Mouse (Mus musculus) CD8-positive naive resting alpha-beta T cell, adult 2 months (primary cell): Measurements from ENCODE around the gene 4930412O13Rik.

Source experiments
- DNase-seq, 2 experiments: peaks; one replicate each; pipeline ENCODE4 v3.0.0; 2022; ENCODE audit warnings: low read depth in 2 of 2, low spot score in 2 of 2

4930412O13Rik gene

DNA sequence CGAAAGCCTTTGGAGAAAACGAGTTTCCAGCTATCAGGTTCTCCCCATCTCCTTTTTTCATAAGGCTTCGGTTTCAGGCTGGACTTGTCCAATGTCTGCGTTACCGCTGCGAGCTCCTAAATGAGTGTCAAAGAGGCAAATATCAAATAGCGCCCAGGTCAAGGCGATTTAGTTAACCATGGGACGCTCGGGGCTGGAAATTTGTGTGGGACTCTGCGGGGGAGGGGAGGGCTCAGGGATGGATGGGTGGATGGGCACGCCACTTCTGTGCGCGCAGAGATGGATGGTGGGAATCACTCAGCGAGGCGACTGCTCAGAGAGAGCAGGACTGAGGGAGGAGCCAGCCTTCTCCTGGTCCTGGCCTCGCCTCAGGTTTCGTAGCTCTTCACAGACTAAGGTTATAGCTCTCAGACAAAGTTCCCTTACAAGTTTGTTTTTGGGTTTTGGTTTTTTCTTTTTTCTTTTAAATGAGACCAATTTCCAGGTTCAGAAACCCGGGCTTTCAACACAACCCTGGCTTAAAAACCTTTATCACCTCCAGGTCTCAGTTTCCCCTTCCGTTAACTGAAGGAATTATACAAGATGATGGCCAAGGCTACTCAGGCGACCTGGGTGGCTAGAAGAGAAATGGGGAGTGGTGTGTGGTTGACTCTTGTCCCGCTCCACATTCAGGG lies 15.2 kb downstream of the 4930412O13Rik start:
- DNase-seq = no peak

GRCm38 (mm10) chr2:9897846-9898245 lies 16.8 kb downstream of the 4930412O13Rik start:
- DNase-seq = no peak

GRCm38 (mm10) chr2:9903854-9904560 lies 23.0 kb downstream of the 4930412O13Rik start:
- DNase-seq = no peak

GRCm38 (mm10) chr2:9905995-9906394 lies 24.9 kb downstream of the 4930412O13Rik start:
- no peak for DNase-seq

DNA sequence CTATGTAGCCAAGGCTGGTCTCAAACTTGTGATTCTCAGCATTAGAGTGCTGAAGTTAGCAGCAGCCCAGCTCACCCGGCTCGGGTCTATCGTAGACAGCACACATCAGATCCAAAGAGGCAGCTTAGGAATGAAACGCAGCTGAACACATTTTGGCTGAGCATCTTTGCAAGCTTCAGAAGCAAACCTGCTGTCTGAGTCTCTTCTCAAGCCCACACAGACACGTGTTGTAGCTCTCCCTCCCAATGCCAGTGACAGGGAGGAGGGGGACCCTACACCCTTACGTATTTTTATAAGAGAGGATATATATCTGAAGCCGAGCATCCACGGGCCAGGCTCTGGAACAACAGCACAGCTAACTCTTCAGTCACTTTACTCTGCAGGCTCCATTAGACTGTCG lies 36.5 kb downstream of the 4930412O13Rik start:
- no peak for DNase-seq

DNA sequence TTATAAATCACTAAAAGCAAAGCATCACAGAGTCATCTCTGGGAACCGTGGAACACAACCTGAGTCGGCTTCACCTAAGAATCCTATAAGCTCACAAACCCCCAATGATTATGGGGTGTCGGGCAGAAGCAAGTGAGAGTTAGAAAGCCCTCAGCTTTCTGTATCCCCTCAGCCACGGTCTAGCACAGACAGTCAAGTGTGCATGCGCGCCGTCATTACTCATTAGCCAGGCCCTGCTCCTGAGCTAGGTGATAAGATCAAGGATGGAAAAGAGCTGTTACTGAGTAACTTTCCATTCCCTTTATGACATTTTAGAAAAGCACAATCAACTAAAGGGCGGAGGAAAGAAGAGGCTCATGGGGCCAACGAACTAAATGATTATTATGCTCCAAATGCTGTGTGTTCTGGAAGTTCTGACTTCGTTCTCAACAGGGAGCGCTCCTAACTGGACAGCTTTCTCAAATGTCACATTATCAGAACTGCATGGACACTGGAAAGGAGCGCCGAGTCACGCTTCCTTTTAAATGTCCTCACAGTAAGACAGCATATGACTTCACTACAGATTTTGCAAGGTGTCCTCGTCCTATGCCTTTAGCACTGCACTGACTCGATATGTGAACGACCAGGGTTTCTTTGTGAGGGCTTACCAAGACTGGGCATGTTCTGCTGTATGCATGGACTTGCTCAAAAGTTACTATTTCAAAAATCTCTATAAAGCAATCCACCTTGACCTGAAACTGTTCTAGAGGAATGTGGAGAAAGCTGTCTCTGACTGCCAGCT lies 37.8 kb downstream of the 4930412O13Rik start:
- DNase-seq = no peak

DNA sequence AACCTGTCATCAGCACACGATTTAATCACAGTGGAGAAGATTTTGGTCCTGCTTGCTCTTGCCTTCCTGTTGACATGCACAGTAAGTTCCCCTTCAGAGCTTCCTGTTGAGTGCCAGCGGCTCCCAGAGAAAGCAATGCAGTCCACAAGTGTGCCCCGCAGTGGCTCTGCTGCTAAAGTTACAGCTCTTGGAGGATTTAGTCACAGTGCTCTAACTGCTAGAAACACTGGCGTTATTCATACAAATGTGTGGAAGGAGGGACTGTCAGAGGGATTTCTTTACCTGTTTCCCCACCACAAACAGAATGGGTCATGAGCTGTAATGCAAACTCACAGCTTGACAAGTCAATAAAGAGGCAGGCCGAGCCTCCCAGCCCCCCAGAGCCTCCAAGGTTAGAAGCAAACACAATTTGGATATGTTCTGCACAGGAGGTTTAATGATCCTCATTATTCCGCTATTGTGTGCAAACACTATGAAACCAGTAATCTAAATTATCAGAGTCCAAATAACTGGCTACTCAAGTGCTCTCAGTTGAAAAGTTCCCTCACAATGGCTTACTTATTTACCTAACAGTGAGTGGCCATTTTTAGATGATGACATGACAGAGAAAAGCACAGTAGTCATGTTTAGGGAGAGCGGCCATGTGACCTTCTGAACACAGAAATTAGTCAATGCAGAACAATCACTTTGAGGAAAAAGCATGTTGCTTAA lies 45.3 kb downstream of the 4930412O13Rik start:
- no peak for DNase-seq

DNA sequence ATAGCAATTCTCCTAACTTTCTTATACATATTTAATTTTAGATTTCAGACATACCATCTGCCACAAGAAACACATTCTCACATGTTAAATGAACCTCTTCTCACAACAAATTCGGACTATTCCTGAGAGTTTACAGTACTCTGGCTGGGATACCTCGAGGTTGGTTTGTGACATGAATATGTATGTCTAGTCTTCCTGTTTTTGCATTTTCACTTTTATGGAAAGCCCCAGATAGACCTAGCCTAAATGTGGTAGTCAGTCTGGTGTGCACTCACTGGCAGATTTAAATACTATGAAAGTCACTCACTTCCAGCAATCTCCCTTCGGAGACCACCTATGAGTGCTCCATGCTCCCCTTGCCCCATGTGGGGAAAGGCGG lies 45.8 kb downstream of the 4930412O13Rik start:
- no peak for DNase-seq
